Mouse (Mus musculus) heart, embryonic 16.5 days (tissue): ENCODE data around the gene 1810013L24Rik. TPM values are rescaled to one million over a fixed set of nuclear protein-coding genes. Genes with fewer than 3 reads are reported as not detected.

Experiments
- ATAC-seq: fragments of 200-750 bp; cut with Nextera tagmentation; replicated peaks from 2 replicates; pipeline ENCODE4 v1.8.0; 2017; ENCODE audit warnings: moderate number of reproducible peaks; ENCODE audit not compliant: insufficient read depth, low FRiP score; ENCODE audit errors: extremely low read depth
- H3K27ac ChIP-seq: fragments of 300-500 bp; sonication (generic); 2 replicates; pipeline ENCODE4 v1.5.1; 2014; ENCODE audit warnings: mild to moderate bottlenecking, low read length, control low read depth, moderate library complexity
- H3K27me3 ChIP-seq: fragments of 300-500 bp; sonication (generic); 2 replicates; pipeline ENCODE4 v1.6.1; 2014; ENCODE audit warnings: low read length, mixed read lengths; ENCODE audit not compliant: control insufficient read depth, insufficient read depth
- H3K36me3 ChIP-seq: fragments of 300-500 bp; sonication (generic); 2 replicates; pipeline ENCODE4 v1.6.1; 2014; ENCODE audit not compliant: control insufficient read depth, insufficient read depth
- H3K4me1 ChIP-seq: fragments of 300-500 bp; sonication (generic); 2 replicates; pipeline ENCODE4 v1.6.1; 2014; ENCODE audit warnings: low read length, mixed read lengths; ENCODE audit not compliant: control insufficient read depth, insufficient read depth
- H3K4me2 ChIP-seq: fragments of 300-500 bp; sonication (generic); 2 replicates; pipeline ENCODE4 v1.6.1; 2014; ENCODE audit warnings: low read depth, mild to moderate bottlenecking, control low read depth, low read length
- H3K4me3 ChIP-seq: fragments of 300-500 bp; sonication (generic); 2 replicates; pipeline ENCODE4 v1.5.1; 2014; ENCODE audit warnings: mild to moderate bottlenecking, control low read depth, low read length
- H3K9ac ChIP-seq: fragments of 300-500 bp; sonication (generic); 2 replicates; pipeline ENCODE4 v1.6.1; 2014; ENCODE audit warnings: low read length, control low read depth
- H3K9me3 ChIP-seq: fragments of 300-500 bp; sonication (generic); replicated peaks from 2 replicates; pipeline ENCODE4 v1.6.1; 2016; ENCODE audit warnings: low read length; ENCODE audit not compliant: control insufficient read depth
- WGBS: fragments of 180-500 bp; shearing (Covaris S2); extraction: QIAGEN DNeasy Blood & Tissue Kit; methylation state at CpG from one replicate; pipeline ENCODE4 v1.1.7; 2014; 5-methylcytosine and 5-hydroxymethylcytosine counted together
- polyA plus RNA-seq: library from polyadenylated mRNA; unstranded; fragments of >200 nt; fragmentation: Nextera tagmentation; extraction: Ambion mirVana; gene quantifications from 2 replicates; pipeline ENCODE4 v1.2.1, GENCODE M21; 2015

Gene 1810013L24Rik
- polyA plus RNA-seq, 1 experiment from 2014 or later = 17.8 TPM

DNA sequence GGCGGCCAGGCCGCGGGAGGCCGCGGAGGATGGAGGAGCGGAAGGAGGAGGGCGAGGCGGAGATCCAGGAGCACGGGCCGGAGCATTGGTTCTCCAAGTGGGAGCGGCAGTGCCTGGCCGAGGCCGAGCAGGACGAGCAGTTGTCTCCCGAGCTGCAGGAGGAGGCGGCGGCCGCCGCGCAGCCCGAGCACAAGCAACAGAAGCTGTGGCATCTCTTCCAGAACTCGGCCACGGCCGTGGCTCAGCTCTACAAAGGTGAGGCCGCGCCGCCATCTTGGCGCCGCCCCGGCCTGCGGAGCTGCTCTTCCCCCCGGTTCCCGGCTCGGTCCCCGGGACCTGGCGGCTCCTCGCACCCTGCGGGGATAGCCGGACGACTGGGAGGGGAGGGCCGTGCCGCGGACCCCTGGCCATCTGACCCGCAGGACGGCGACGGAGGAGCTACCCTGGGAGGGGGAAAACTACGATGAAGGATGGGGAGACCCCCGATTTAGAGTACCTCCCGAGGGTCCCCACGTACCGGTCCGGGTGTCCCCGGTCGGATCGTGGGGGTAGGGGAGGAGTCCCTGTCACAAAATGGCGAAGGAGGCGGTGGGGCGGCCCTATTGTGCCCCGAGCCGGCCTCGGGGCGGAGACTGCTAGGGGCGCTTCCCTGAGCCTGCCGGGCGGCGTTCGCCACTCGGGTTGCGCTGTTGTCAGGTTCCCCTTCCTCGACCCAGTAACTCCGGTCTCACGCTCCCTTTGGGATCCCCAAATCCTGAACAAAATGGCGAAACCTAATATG is 721 bp downstream of the 1810013L24Rik start:
- no peaks in the 10 kb centered on the region for H3K9me3 ChIP-seq
- peak overlapping the region; percentile 96 for H3K27ac ChIP-seq
- H3K4me3 ChIP-seq = peak overlapping the region; percentile 89
- peak overlapping the region; percentile 99 for H3K9ac ChIP-seq
- peaks cover 31% of the 10 kb centered on the region for H3K4me1 ChIP-seq
- peak overlapping the region; percentile 83 for H3K4me2 ChIP-seq
- peak; percentile 18 for ATAC-seq
- peaks cover 9% of the 10 kb centered on the region; the same call in 1 of the 2 replicates for H3K36me3 ChIP-seq
- no peaks in the 10 kb centered on the region for H3K27me3 ChIP-seq
- WGBS = under 1% methylated on average over 69 of the region's 74 CpGs

DNA sequence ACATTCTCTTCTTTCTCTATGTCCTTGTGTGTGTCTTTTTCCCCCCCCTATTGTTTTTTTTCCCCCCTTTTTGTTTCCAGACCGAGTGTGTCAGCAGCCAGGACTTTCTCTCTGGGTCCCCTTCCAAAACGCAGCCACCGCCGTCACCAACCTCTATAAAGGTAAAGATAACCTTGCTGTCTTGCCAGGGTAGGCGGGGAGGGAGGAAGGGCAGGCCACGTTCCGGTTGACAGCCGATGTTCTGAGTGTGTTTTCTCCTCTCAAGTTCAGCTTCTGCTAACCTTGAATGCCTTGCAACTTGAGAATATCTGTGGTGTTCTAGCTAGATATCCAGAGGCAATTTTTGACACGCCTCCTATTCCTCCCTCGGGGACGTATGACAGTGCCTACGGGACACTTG is 1.3 kb downstream of the 1810013L24Rik start:
- Histone ChIP-seq H3K4me3 (peak overlapping the region; percentile 89), H3K27me3 (no peaks in the 10 kb centered on the region), H3K36me3 (peaks cover 9% of the 10 kb centered on the region; the same call in 1 of the 2 replicates), H3K9ac (peak overlapping the region; percentile 99), H3K27ac (peak overlapping the region; percentile 96), H3K4me2 (peak overlapping the region; percentile 83), H3K9me3 (no peaks in the 10 kb centered on the region), H3K4me1 (peaks cover 31% of the 10 kb centered on the region)
- ATAC-seq = no peak
- WGBS = under 1% methylated on average over 12 of the region's 12 CpGs

DNA sequence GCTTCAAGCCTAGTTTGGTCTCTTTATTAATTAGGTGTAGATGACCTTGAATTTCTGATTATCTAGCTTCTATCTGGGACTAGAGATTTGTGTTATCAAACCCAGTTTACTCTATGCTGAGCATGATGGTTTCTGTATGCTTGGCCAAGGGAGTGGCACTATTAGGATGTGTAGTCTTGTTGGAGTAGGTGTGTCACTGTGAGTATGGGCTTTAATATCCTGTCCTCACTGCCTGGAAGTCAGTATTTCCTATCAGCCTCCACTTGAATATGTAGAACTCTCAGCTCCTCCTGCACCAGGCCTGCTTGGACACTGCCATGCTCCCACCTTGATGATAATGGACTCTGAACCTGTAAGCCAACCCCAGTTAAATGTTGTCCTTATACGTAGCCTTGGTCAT is 7.0 kb downstream of the 1810013L24Rik start:
- Histone ChIP-seq H3K9ac (no peak overlapping the region), H3K9me3 (no peaks in the 10 kb centered on the region), H3K27ac (no peak overlapping the region), H3K4me2 (no peak overlapping the region), H3K4me1 (peaks cover 27% of the 10 kb centered on the region), H3K36me3 (peaks cover 29% of the 10 kb centered on the region), H3K4me3 (no peak overlapping the region), H3K27me3 (no peaks in the 10 kb centered on the region)
- WGBS = 89% methylated on average over 1 of the region's 1 CpGs
- ATAC-seq = no peak

DNA sequence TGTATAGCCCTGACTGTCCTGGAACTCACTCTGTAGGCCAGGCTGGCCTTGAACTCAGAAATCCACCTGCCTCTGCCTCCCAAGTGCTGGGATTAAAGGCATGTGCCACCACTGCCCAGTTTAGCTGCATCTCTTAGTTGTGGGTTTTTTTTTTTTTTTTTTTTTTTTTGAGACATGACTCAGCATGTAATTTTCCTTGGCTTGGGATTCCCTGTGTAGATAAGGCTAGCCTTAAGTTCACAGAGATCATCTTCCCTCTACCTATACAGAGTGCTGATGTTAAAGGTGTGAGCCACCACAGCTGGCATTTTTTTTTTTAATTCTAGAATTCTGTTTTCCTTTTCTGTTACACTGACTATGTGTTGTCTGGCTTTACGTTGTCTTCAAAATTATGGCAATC is 7.7 kb downstream of the 1810013L24Rik start:
- ATAC-seq = no peak
- H3K4me2 ChIP-seq = no peak overlapping the region
- H3K27ac ChIP-seq = no peak overlapping the region
- H3K9me3 ChIP-seq = no peaks in the 10 kb centered on the region
- H3K4me1 ChIP-seq = peaks cover 22% of the 10 kb centered on the region
- H3K36me3 ChIP-seq = peaks cover 29% of the 10 kb centered on the region
- no peak overlapping the region for H3K9ac ChIP-seq
- WGBS = 88% methylated on average over 1 of the region's 1 CpGs
- H3K27me3 ChIP-seq = no peaks in the 10 kb centered on the region
- H3K4me3 ChIP-seq = no peak overlapping the region

GRCm38 (mm10) chr16:8838921-8839320 is 9.0 kb downstream of the 1810013L24Rik start:
- no peak overlapping the region for H3K4me3 ChIP-seq
- H3K27me3 ChIP-seq = no peaks in the 10 kb centered on the region
- no peak for ATAC-seq
- peaks cover 13% of the 10 kb centered on the region for H3K4me1 ChIP-seq
- no peaks in the 10 kb centered on the region for H3K9me3 ChIP-seq
- no peak overlapping the region for H3K9ac ChIP-seq
- peaks cover 33% of the 10 kb centered on the region for H3K36me3 ChIP-seq
- H3K4me2 ChIP-seq = no peak overlapping the region
- H3K27ac ChIP-seq = no peak overlapping the region

DNA sequence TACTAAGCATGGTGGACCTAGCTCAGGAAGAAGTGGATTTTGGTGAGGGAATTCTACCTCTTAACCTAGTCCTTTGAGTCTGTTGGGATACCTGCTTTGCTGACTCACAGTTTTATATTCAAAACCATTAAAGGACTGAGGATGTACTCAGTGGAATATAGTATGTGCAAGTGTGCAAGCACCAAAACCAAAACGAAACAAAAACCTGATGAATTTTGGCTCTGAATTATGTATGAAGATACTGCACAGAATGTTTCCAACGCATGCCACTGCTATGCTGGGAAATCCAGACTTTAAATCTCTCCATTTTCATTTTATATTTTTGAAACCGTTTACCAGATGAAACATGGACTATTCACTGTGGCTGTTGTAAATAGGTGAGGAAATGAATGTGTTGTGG is 10.7 kb downstream of the 1810013L24Rik start:
- no peak overlapping the region for H3K27ac ChIP-seq
- no peak overlapping the region for H3K4me3 ChIP-seq
- peaks cover 2% of the 10 kb centered on the region for H3K4me1 ChIP-seq
- no peaks in the 10 kb centered on the region for H3K9me3 ChIP-seq
- ATAC-seq = no peak
- 86% methylated on average over 3 of the region's 3 CpGs for WGBS
- H3K36me3 ChIP-seq = peaks cover 32% of the 10 kb centered on the region
- no peak overlapping the region for H3K9ac ChIP-seq
- no peak overlapping the region for H3K4me2 ChIP-seq
- no peaks in the 10 kb centered on the region for H3K27me3 ChIP-seq

DNA sequence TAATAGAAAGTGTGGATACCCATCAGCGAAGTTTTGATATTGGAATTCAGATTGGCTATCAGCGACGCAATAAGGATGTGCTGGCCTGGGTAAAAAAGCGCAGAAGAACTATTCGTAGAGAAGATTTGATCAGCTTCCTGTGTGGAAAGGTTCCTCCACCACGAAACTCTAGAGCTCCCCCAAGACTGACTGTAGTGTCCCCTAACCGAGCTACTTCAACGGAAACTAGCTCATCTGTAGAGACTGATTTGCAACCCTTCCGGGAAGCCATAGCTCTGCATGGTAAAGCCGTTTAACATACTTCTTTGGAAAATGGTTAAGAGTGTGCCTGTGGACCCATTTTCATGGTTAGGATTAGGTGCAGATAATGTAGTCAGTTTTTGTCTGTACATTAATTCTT is 13.1 kb downstream of the 1810013L24Rik start:
- H3K4me3 ChIP-seq = no peak overlapping the region
- H3K9ac ChIP-seq = no peak overlapping the region
- 90% methylated on average over 10 of the region's 10 CpGs for WGBS
- no peaks in the 10 kb centered on the region for H3K27me3 ChIP-seq
- no peak overlapping the region for H3K4me2 ChIP-seq
- peaks cover 28% of the 10 kb centered on the region for H3K36me3 ChIP-seq
- no peak for ATAC-seq
- H3K27ac ChIP-seq = no peak overlapping the region
- no peaks in the 10 kb centered on the region for H3K9me3 ChIP-seq
- H3K4me1 ChIP-seq = peaks cover 4% of the 10 kb centered on the region; the same call in 1 of the 2 replicates

DNA sequence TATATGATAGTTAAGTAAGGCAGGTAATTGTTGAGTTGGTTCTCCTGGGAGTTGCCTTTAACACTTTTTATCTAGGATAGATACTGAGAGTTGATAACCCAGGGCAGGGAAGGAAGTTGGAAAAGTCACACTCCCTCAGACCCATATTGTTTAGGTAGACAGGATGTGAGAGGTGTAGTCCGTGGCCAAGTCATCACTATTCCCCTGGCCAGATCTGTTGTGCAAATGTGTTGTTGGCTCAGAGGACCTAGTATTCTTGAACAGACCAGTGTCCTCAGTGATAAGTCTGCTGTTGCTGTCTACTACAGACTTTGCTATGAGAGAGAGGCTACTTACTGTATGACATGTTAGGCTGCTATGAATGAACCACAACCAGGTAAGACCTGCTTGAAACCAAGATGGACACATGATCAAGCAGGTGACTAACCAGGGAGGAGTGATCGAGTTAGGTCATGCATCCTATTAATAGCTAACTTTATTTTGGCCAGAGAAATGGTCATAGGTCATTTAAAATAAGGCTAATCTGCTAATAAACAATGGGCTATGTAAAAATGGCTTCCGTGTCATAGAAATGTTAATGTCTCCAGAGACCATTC is 13.8 kb downstream of the 1810013L24Rik start:
- no peaks in the 10 kb centered on the region for H3K9me3 ChIP-seq
- H3K27ac ChIP-seq = no peak overlapping the region
- no peak for ATAC-seq
- no peak overlapping the region for H3K4me3 ChIP-seq
- no peak overlapping the region for H3K9ac ChIP-seq
- H3K36me3 ChIP-seq = peaks cover 23% of the 10 kb centered on the region
- H3K4me2 ChIP-seq = no peak overlapping the region
- H3K4me1 ChIP-seq = peaks cover 8% of the 10 kb centered on the region; the same call in 1 of the 2 replicates
- no peaks in the 10 kb centered on the region for H3K27me3 ChIP-seq
- WGBS = 68% methylated on average over 3 of the region's 3 CpGs

GRCm38 (mm10) chr16:8845986-8846385 is 16.1 kb downstream of the 1810013L24Rik start:
- WGBS = 70% methylated on average over 4 of the region's 4 CpGs
- Histone ChIP-seq H3K4me3 (no peak overlapping the region), H3K9ac (no peak overlapping the region), H3K4me1 (peaks cover 10% of the 10 kb centered on the region; the same call in 1 of the 2 replicates), H3K4me2 (no peak overlapping the region), H3K9me3 (no peaks in the 10 kb centered on the region), H3K27me3 (no peaks in the 10 kb centered on the region), H3K27ac (no peak overlapping the region), H3K36me3 (peaks cover 15% of the 10 kb centered on the region)
- no peak for ATAC-seq
